Mouse (Mus musculus) liver, embryonic 15.5 days (tissue): ENCODE data around the gene Zc4h2. TPM values are rescaled to one million over a fixed set of nuclear protein-coding genes. Genes with fewer than 3 reads are reported as not detected.

Experiments
- ATAC-seq: fragments of 200-750 bp; cut with Nextera tagmentation; 2 replicates; pipeline ENCODE4 v1.8.0; 2017; ENCODE audit warnings: moderate number of reproducible peaks, mild to moderate bottlenecking, moderate library complexity; ENCODE audit not compliant: insufficient read depth
- H3K27ac ChIP-seq: fragments of 300-500 bp; sonication (generic); replicated peaks from 2 replicates; pipeline ENCODE4 v1.5.1; 2015; ENCODE audit warnings: mild to moderate bottlenecking, inconsistent platforms
- H3K27me3 ChIP-seq: fragments of 300-500 bp; sonication (generic); 2 replicates; pipeline ENCODE4 v1.6.1; 2015; ENCODE audit warnings: mild to moderate bottlenecking, inconsistent platforms
- H3K36me3 ChIP-seq: fragments of 300-500 bp; sonication (generic); replicated peaks from 2 replicates; pipeline ENCODE4 v1.6.1; 2015; ENCODE audit warnings: moderate library complexity, mild to moderate bottlenecking, inconsistent platforms
- H3K4me1 ChIP-seq: fragments of 300-500 bp; sonication (generic); replicated peaks from 2 replicates; pipeline ENCODE4 v1.6.1; 2015; ENCODE audit warnings: inconsistent platforms
- H3K4me2 ChIP-seq: fragments of 300-500 bp; sonication (generic); 2 replicates; pipeline ENCODE4 v1.6.1; 2015; ENCODE audit warnings: moderate library complexity, mild to moderate bottlenecking, inconsistent platforms
- H3K4me3 ChIP-seq: fragments of 300-500 bp; sonication (generic); replicated peaks from 2 replicates; pipeline ENCODE4 v1.5.1; 2015; ENCODE audit warnings: mild to moderate bottlenecking, inconsistent platforms
- H3K9ac ChIP-seq: fragments of 300-500 bp; sonication (generic); 2 replicates; pipeline ENCODE4 v1.6.1; 2015; ENCODE audit warnings: moderate library complexity, mild to moderate bottlenecking, inconsistent platforms
- H3K9me3 ChIP-seq: fragments of 300-500 bp; sonication (generic); replicated peaks from 2 replicates; pipeline ENCODE4 v1.6.1; 2016; ENCODE audit warnings: inconsistent platforms
- WGBS: fragments of 180-500 bp; shearing (Covaris S2); methylation state at CpG from one replicate; pipeline ENCODE4 v1.1.7; 2015; ENCODE audit warnings: mixed read lengths; ENCODE audit not compliant: insufficient replicate concordance; 5-methylcytosine and 5-hydroxymethylcytosine counted together
- polyA plus RNA-seq: library from polyadenylated mRNA; unstranded; fragments of >200 nt; fragmentation: Nextera tagmentation; extraction: Ambion mirVana; gene quantifications from 2 replicates; pipeline ENCODE4 v1.2.1, GENCODE M21; 2015

Zc4h2 gene
- 1.2 and 1.3 TPM in 2 replicates for polyA plus RNA-seq

DNA sequence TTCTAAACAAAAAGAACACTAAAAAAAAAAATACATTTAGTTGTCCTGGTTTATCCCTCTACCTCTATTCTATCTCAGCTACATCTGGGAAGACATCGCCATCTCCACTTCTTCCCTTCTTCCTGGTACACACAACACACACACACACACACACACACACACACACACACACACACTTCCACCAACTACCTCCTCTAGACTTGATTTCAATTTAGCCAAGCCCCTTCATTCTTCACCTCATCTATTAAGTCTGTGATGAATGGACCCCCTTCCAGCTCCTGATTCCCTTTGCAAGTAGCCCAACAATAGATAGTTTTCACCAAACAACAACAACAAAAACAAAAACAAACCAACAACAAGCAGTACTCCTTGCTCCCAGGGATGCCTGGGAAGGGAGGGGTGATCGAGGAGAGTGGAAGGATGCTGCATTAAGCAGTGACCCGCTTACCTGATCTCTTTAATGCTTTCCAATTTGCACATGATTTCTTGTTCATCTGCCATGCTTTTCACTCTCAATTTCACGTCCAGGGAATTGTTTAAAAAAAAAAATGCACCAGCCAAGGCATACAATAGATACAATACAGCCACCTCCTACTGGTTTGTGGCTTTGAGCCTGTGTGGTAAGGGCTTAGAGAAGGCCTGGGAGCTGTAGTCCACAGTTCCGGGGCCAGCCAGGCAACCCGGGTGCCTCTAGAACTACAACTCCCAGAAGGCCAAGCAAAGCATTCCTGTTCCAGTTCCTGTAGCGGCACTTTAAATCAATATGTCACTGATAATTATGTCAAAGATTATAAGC, at the start of gene Zc4h2:
Gene Zc4h2, minus strand, starts transcription at position 706 of the 796 bp plus-strand sequence.
- ATAC-seq, result peak; percentile 89
- H3K27ac ChIP-seq, result no peak within 1 kb of the TSS
- WGBS, result 24% methylated on average over 7 of the region's 7 CpGs
- H3K4me2 ChIP-seq, result peak within 1 kb of the TSS; percentile 50
- H3K27me3 ChIP-seq, result no peaks in the 10 kb centered on the region
- no peak within 1 kb of the TSS for H3K9ac ChIP-seq
- no peaks in the 10 kb centered on the region for H3K4me1 ChIP-seq
- peak within 1 kb of the TSS; percentile 58 for H3K4me3 ChIP-seq
- H3K9me3 ChIP-seq, result no peaks in the 10 kb centered on the region
- H3K36me3 ChIP-seq, result no peaks in the 10 kb centered on the region

DNA sequence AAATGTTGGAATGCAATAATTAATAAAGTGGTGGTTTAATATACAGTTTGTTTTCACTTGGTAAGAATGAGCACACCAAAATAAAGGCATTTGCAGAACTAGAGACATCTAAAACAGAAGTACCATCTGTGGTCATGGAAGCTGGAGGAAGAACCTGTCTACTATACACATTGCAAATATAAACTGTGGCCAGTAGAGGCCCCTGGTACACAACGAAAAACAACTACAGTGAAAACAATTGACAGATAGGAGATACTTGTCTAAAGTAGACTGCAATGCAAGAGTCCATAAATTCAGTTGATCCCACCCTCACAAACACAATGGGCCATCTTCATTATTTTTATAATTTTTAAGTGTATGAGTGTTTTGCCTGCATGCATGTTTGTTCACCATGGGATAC, 28.8 kb upstream of the Zc4h2 start:
- WGBS, result 16% methylated on average over 1 of the region's 1 CpGs
- H3K9ac ChIP-seq, result no peak overlapping the region
- H3K4me1 ChIP-seq, result no peaks in the 10 kb centered on the region
- H3K27ac ChIP-seq, result no peak overlapping the region
- no peak overlapping the region for H3K4me2 ChIP-seq
- no peaks in the 10 kb centered on the region for H3K36me3 ChIP-seq
- no peak for ATAC-seq
- no peaks in the 10 kb centered on the region for H3K27me3 ChIP-seq
- no peaks in the 10 kb centered on the region for H3K9me3 ChIP-seq
- no peak overlapping the region for H3K4me3 ChIP-seq

DNA sequence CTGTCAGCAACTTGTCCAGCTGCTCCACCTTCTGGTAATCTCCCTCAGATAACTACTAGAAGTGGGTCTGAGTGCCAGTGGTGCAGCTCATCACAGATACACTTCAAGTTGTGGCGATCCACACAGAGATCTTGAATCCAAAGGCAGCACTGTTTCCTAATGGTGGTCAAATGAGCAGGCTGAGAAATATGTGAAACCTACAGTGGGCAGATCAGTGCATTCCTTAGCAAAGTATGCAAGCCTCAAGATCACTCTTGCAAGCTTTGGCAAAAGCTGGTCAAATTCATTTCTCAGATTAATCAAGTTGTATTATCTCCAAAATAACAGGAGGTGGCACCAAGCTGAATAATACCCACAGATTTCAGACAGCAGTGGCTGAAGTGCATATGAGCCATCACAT, 23.9 kb upstream of the Zc4h2 start:
- no peaks in the 10 kb centered on the region for H3K9me3 ChIP-seq
- no peaks in the 10 kb centered on the region for H3K36me3 ChIP-seq
- H3K27ac ChIP-seq, result no peak overlapping the region
- no peak overlapping the region for H3K4me3 ChIP-seq
- 63% methylated on average over 1 of the region's 1 CpGs for WGBS
- no peak overlapping the region for H3K9ac ChIP-seq
- H3K27me3 ChIP-seq, result no peaks in the 10 kb centered on the region
- H3K4me2 ChIP-seq, result no peak overlapping the region
- no peak for ATAC-seq
- no peaks in the 10 kb centered on the region for H3K4me1 ChIP-seq

DNA sequence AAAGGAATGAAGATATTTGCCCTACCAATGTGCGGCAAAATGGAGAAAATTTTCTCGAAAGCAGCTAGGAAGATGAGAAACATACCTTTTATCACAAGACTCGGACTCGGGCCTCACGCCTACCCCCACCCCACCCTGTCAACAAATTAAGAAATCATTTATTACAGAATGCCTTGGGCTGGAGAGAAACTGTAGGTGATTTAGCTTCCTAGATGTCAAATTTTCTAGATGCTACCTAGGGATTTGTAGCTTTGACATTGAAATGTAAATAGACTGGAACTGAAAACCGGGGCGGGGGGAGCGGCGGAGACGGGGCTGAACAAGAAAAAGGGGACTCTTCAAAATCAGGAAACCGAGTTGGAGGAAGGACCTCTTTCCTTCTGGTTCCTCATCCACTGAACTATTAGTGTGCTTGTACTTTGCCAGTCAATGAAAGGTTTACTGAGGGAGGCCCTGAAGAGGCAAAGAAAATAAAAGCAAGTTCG, 333 bp upstream of the Zc4h2 start:
- H3K36me3 ChIP-seq, result no peaks in the 10 kb centered on the region
- no peaks in the 10 kb centered on the region for H3K27me3 ChIP-seq
- no peak overlapping the region for H3K9ac ChIP-seq
- no peak overlapping the region for H3K27ac ChIP-seq
- no peaks in the 10 kb centered on the region for H3K4me1 ChIP-seq
- peak overlapping the region; percentile 58 for H3K4me3 ChIP-seq
- ATAC-seq, result peak; percentile 28; the same call in 1 of the 2 replicates
- no peaks in the 10 kb centered on the region for H3K9me3 ChIP-seq
- 19% methylated on average over 12 of the region's 12 CpGs for WGBS
- peak overlapping the region; percentile 50 for H3K4me2 ChIP-seq

DNA sequence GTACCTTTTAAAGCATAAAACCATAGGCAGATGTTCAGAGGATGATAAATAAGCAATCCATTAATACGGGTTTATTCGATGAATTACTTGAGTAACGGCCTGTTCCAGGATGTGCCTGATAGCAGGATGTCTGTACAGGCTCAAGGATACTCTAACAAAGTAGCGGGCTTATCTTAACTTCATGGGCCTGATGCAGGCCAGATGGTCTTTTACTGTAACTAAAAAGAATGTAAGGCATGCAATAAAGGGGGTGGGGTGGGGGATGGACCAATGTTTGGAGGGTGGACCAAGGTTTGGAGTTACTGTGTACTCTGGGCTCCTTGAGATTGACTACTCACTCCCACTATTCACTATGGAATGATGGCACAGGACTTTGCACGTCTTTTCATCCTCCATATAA, 57.7 kb downstream of the Zc4h2 start:
- Histone ChIP-seq H3K4me1 (no peaks in the 10 kb centered on the region), H3K9me3 (no peaks in the 10 kb centered on the region), H3K4me2 (no peak overlapping the region), H3K9ac (no peak overlapping the region), H3K36me3 (no peaks in the 10 kb centered on the region), H3K4me3 (no peak overlapping the region), H3K27me3 (no peaks in the 10 kb centered on the region), H3K27ac (no peak overlapping the region)
- 56% methylated on average over 5 of the region's 5 CpGs for WGBS
- ATAC-seq, result no peak

Other genes with a start within 250 kb of the Zc4h2 start
- 1.6 and 1.7 TPM in 2 replicates for gene Amer1, start 213.6 kb downstream of the Zc4h2 start, polyA plus RNA-seq
- 0.07 TPM in 1 of 2 replicates, not detected in the other for gene Asb12, start 100.5 kb downstream of the Zc4h2 start, polyA plus RNA-seq
- not detected in 2 replicates for gene Pfn5, start 100.4 kb downstream of the Zc4h2 start, polyA plus RNA-seq
- 0.14 and 0.18 TPM in 2 replicates for gene Zc3h12b, start 53.2 kb upstream of the Zc4h2 start, polyA plus RNA-seq